Mouse (Mus musculus) liver, embryonic 14.5 days (tissue): Measurements from ENCODE around the gene Cplx2. TPM values are rescaled to one million over a fixed set of nuclear protein-coding genes. Genes with fewer than 3 reads are reported as not detected.

Experiments
- ATAC-seq: fragments of 200-750 bp; cut with Nextera tagmentation; 2 replicates; pipeline ENCODE4 v1.8.0; 2017; ENCODE audit warnings: moderate number of reproducible peaks, mild to moderate bottlenecking, moderate library complexity; ENCODE audit not compliant: insufficient read depth
- DNase-seq, 3 experiments: peaks; one replicate each; pipeline ENCODE4 v3.0.0-alpha.2; 2012 to 2013; ENCODE audit warnings: low read depth in 3 of 3, low spot score in 3 of 3
- H3K27ac ChIP-seq: fragments of 300-500 bp; sonication (generic); 2 replicates; pipeline ENCODE4 v1.5.1; 2014; ENCODE audit warnings: moderate library complexity, mild to moderate bottlenecking, control low read depth, inconsistent platforms
- H3K27me3 ChIP-seq: fragments of 300-500 bp; sonication (generic); 2 replicates; pipeline ENCODE4 v1.6.1; 2014; ENCODE audit warnings: mild to moderate bottlenecking, low read length, moderate library complexity; ENCODE audit not compliant: control insufficient read depth, insufficient read depth
- H3K36me3 ChIP-seq: fragments of 300-500 bp; sonication (generic); replicated peaks from 2 replicates; pipeline ENCODE4 v1.6.1; 2014; ENCODE audit warnings: low read depth; ENCODE audit not compliant: control insufficient read depth, insufficient read depth
- H3K4me1 ChIP-seq, 2 experiments: fragments of 200-500 bp in 1 of 2; fragments of 300-500 bp in 1 of 2; sonication (generic) in 1 of 2; replicated peaks; 2 replicates each; pipeline ENCODE4 v1.6.1; 2012 to 2014; ENCODE audit warnings: antibody characterized with exemption in 1 of 2, inconsistent platforms in 1 of 2, low read length in 1 of 2; ENCODE audit not compliant: control insufficient read depth in 2 of 2, insufficient read depth in 2 of 2
- H3K4me2 ChIP-seq: fragments of 300-500 bp; sonication (generic); 2 replicates; pipeline ENCODE4 v1.6.1; 2014; ENCODE audit warnings: low read depth, mild to moderate bottlenecking, control low read depth, moderate library complexity
- H3K4me3 ChIP-seq, 2 experiments: fragments of 200-500 bp in 1 of 2; fragments of 300-500 bp in 1 of 2; sonication (generic) in 1 of 2; 2 replicates each; pipeline ENCODE4 v1.5.1; 2012 to 2014; ENCODE audit warnings: low read depth in 2 of 2, low read length in 2 of 2, mild to moderate bottlenecking in 2 of 2, control low read depth in 1 of 2, inconsistent platforms in 1 of 2, moderate library complexity in 1 of 2; ENCODE audit not compliant: insufficient read depth in 1 of 2
- H3K9ac ChIP-seq: fragments of 300-500 bp; sonication (generic); replicated peaks from 2 replicates; pipeline ENCODE4 v1.6.1; 2014; ENCODE audit warnings: mild to moderate bottlenecking, control low read depth, moderate library complexity
- H3K9me3 ChIP-seq: fragments of 300-500 bp; sonication (generic); 2 replicates; pipeline ENCODE4 v1.6.1; 2016; ENCODE audit warnings: low read length, mixed read lengths; ENCODE audit not compliant: control insufficient read depth
- CTCF ChIP-seq: IDR thresholded peaks from 2 replicates; pipeline ENCODE4 v1.5.1; 2016; ENCODE audit warnings: antibody characterized with exemption, low read depth, control low read depth
- EP300 ChIP-seq: IDR thresholded peaks from 2 replicates; pipeline ENCODE4 v1.6.1; 2016; ENCODE audit warnings: antibody characterized with exemption, low read depth
- WGBS: fragments of 180-500 bp; shearing (Covaris S2); extraction: QIAGEN DNeasy Blood & Tissue Kit; methylation state at CpG from one replicate; pipeline ENCODE4 v1.1.7; 2014; ENCODE audit not compliant: insufficient replicate concordance; 5-methylcytosine and 5-hydroxymethylcytosine counted together
- polyA plus RNA-seq, 2 experiments: library from polyadenylated mRNA; depleted of rRNA in 1 of 2; stranded (reverse) in 1 of 2; unstranded in 1 of 2; fragments of >200 nt; fragmentation: Nextera tagmentation in 1 of 2; extraction: Ambion mirVana in 1 of 2; gene quantifications; 2 replicates each; pipeline versions ENCODE4 v1.2.1 to v1.2.3; 2012 to 2014

Cplx2 gene
- polyA plus RNA-seq, 2 experiments = 0.24 to 0.49 TPM

DNA sequence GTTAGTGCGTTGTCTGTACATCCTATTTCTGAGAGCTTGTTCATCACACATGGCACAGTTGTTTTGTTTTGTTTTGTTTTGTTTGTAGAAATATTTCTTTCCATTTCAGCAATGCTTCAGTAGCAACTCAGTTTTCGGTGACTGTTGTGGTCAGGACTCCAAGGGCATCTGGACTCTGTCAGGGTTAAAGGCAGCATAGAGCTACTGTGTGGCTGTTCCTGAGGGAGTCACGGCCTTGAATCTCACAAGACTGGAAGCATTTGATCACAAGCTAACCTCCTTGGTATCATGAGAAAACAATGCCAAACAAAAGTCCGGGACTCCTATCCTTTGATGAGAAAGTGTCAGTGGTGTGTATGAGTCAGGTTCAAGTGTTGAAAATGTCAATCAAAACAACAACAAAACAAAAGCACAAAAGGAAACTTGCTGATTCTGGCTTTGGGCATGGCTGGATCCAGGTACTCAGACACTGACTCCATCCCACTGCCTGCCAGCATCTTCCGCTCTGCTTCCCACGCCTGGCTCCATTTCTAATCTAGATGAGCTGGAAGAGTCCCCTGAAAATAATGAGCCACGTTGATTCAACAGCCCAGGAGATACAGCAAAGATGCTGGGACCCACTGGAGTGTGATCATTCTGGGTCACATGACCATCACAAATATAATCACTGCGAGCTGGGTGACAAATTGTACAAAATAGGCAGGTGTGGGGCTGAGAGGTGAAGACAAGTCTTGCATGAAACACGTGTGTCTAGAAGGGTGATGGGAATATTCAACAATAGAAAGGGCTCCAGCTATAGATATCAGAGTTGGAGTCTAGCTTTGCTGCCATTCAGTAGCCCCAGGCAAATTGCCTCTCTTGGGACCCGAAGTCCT is 55.9 kb downstream of the Cplx2 start:
- no peak for ATAC-seq
- Histone ChIP-seq H3K27me3 (no peaks in the 10 kb centered on the region), H3K4me2 (no peak overlapping the region), H3K27ac (no peak overlapping the region), H3K4me3 (no peak overlapping the region), H3K36me3 (no peaks in the 10 kb centered on the region), H3K9me3 (no peaks in the 10 kb centered on the region), H3K4me1 (peaks cover 0 to 8% of the 10 kb centered on the region in 2 experiments; a peak in 2 of 4 replicates), H3K9ac (no peak overlapping the region)
- DNase-seq = no peak
- TF ChIP-seq EP300 (no peak), CTCF (no peak)
- 49% methylated on average over 10 of the region's 10 CpGs for WGBS

GRCm38 (mm10) chr13:54428771-54429170 is 57.6 kb downstream of the Cplx2 start:
- no peak for ATAC-seq

DNA sequence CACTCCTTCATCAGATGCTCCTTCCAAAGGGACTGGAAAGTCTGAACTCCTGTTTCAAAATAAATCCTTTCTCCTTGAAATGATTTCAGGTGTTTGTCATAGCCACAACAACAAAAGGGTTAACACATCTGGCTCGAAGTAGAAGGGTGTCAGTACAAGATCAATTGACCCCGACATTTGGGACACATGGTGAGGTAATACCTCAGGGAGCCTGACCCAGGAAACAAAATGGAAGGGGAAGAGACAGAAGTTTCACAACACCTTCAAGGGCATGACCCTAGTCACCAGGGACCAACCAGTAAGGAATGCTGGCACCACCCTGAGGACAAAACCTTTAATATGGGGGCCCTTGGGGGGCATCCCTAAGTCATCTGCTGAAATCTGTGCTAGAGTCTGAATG is 58.9 kb downstream of the Cplx2 start:
- no peak for ATAC-seq
- no peak for TF ChIP-seq EP300
- no peak for TF ChIP-seq CTCF

More at GRCm38 (mm10) chr13:54428771-54429170, 57.6 kb downstream of the Cplx2 start:
- Histone ChIP-seq H3K9me3 (no peaks in the 10 kb centered on the region), H3K27ac (no peak overlapping the region), H3K4me3 (no peak overlapping the region), H3K4me2 (no peak overlapping the region), H3K9ac (no peak overlapping the region), H3K4me1 (peaks cover 0 to 8% of the 10 kb centered on the region in 2 experiments; a peak in 2 of 4 replicates), H3K27me3 (no peaks in the 10 kb centered on the region), H3K36me3 (no peaks in the 10 kb centered on the region)
- no peak for DNase-seq
- TF ChIP-seq EP300 (no peak), CTCF (no peak)
- WGBS = 56% methylated on average over 3 of the region's 3 CpGs

GRCm38 (mm10) chr13:54431161-54431560 is 60.0 kb downstream of the Cplx2 start:
- 69% methylated on average over 9 of the region's 9 CpGs for WGBS
- TF ChIP-seq EP300 (no peak), CTCF (no peak)
- H3K9ac ChIP-seq = no peak overlapping the region
- H3K4me2 ChIP-seq = no peak overlapping the region
- no peaks in the 10 kb centered on the region for H3K9me3 ChIP-seq
- no peak for ATAC-seq
- H3K27ac ChIP-seq = no peak overlapping the region
- H3K4me3 ChIP-seq = no peak overlapping the region
- H3K36me3 ChIP-seq = no peaks in the 10 kb centered on the region
- peaks cover 0 to 7% of the 10 kb centered on the region in 2 experiments; a peak in 1 of 4 replicates for H3K4me1 ChIP-seq
- H3K27me3 ChIP-seq = no peaks in the 10 kb centered on the region
- no peak for DNase-seq

More for the DNA sequence above, 58.9 kb downstream of the Cplx2 start:
- no peak for DNase-seq
- peaks cover 0 to 8% of the 10 kb centered on the region in 2 experiments; a peak in 1 of 4 replicates for H3K4me1 ChIP-seq
- 21% methylated on average over 2 of the region's 2 CpGs for WGBS
- H3K27me3 ChIP-seq = no peaks in the 10 kb centered on the region
- no peak overlapping the region for H3K4me2 ChIP-seq
- H3K4me3 ChIP-seq = no peak overlapping the region
- H3K36me3 ChIP-seq = no peaks in the 10 kb centered on the region
- no peaks in the 10 kb centered on the region for H3K9me3 ChIP-seq
- H3K27ac ChIP-seq = no peak overlapping the region
- H3K9ac ChIP-seq = no peak overlapping the region

Other genes starting within 250 kb of the Cplx2 start
- 0.09 and 0.10 TPM in 2 replicates for gene Hrh2, start 179.2 kb upstream of the Cplx2 start, polyA plus RNA-seq (2012; rRNA removed)
- 0.11 TPM in 1 of 2 replicates, not detected in the other for gene Hrh2, start 179.2 kb upstream of the Cplx2 start, polyA plus RNA-seq (2014; fragmentation: Nextera tagmentation; extraction: Ambion mirVana)
- gene Thoc3, start 97.5 kb downstream of the Cplx2 start, polyA plus RNA-seq (2012; rRNA removed) = 15.7 and 21.3 TPM in 2 replicates
- gene Thoc3, start 97.5 kb downstream of the Cplx2 start, polyA plus RNA-seq (2014; fragmentation: Nextera tagmentation; extraction: Ambion mirVana) = 46.6 and 48.4 TPM in 2 replicates
- 2.5 and 2.8 TPM in 2 replicates for gene Simc1, start 132.4 kb downstream of the Cplx2 start, polyA plus RNA-seq (2012; rRNA removed)
- 1.5 and 2.0 TPM in 2 replicates for gene Simc1, start 132.4 kb downstream of the Cplx2 start, polyA plus RNA-seq (2014; fragmentation: Nextera tagmentation; extraction: Ambion mirVana)
- gene 4833439L19Rik, start 194.1 kb downstream of the Cplx2 start, polyA plus RNA-seq (2012; rRNA removed) = 22.2 TPM in 2 replicates
- gene 4833439L19Rik, start 194.1 kb downstream of the Cplx2 start, polyA plus RNA-seq (2014; fragmentation: Nextera tagmentation; extraction: Ambion mirVana) = 36.1 and 45.1 TPM in 2 replicates
- 5.6 and 6.8 TPM in 2 replicates for gene Arl10, start 203.7 kb downstream of the Cplx2 start, polyA plus RNA-seq (2012; rRNA removed)
- 4.2 and 4.9 TPM in 2 replicates for gene Arl10, start 203.7 kb downstream of the Cplx2 start, polyA plus RNA-seq (2014; fragmentation: Nextera tagmentation; extraction: Ambion mirVana)
- 16.6 and 26.3 TPM in 2 replicates for gene Nop16, start 218.7 kb downstream of the Cplx2 start, polyA plus RNA-seq (2012; rRNA removed)
- gene Nop16, start 218.7 kb downstream of the Cplx2 start, polyA plus RNA-seq (2014; fragmentation: Nextera tagmentation; extraction: Ambion mirVana) = 20.6 and 25.9 TPM in 2 replicates
- 55.7 and 57.7 TPM in 2 replicates for gene Higd2a, start 218.9 kb downstream of the Cplx2 start, polyA plus RNA-seq (2012; rRNA removed)
- 112 and 113 TPM in 2 replicates for gene Higd2a, start 218.9 kb downstream of the Cplx2 start, polyA plus RNA-seq (2014; fragmentation: Nextera tagmentation; extraction: Ambion mirVana)
- 11.1 and 15.2 TPM in 2 replicates for gene Cltb, start 240.0 kb downstream of the Cplx2 start, polyA plus RNA-seq (2012; rRNA removed)
- gene Cltb, start 240.0 kb downstream of the Cplx2 start, polyA plus RNA-seq (2014; fragmentation: Nextera tagmentation; extraction: Ambion mirVana) = 30.6 and 33.3 TPM in 2 replicates